Mouse (Mus musculus) induced T-regulatory cell, adult 2 months (primary cell): ENCODE data around the gene Rtn4rl1.

Experiments
- DNase-seq: peaks from one replicate; pipeline ENCODE4 v3.0.0-alpha.2; 2012; ENCODE audit warnings: low read depth

Rtn4rl1 gene

DNA sequence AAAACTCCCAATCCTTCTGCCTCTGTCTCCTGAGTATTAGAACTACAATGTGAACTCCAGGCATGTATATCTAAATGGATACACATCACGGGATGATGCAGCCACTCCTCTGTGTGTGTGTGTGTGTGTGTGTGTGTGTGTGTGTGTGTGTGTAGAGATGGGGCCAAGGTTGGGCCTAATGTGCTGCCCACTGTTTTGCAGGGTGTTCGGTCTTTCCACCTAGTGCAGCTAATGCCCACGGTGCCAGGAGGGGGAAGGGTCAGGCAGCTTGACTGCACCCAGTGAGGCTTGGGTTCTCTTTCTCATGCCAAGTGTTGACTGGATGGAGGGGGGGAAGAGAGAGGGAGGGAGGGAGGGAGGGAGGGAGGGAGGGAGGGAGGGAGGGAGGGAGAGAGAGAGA, 19.3 kb downstream of the Rtn4rl1 start:
- no peak for DNase-seq

GRCm38 (mm10) chr11:75213372-75214080, 19.9 kb downstream of the Rtn4rl1 start:
- no peak for DNase-seq

GRCm38 (mm10) chr11:75214081-75214950, 20.7 kb downstream of the Rtn4rl1 start:
- DNase-seq: no peak

- no peak for DNase-seq
Observed at GRCm38 (mm10) chr11:75220115-75220514, 26.5 kb downstream of the Rtn4rl1 start.

DNA sequence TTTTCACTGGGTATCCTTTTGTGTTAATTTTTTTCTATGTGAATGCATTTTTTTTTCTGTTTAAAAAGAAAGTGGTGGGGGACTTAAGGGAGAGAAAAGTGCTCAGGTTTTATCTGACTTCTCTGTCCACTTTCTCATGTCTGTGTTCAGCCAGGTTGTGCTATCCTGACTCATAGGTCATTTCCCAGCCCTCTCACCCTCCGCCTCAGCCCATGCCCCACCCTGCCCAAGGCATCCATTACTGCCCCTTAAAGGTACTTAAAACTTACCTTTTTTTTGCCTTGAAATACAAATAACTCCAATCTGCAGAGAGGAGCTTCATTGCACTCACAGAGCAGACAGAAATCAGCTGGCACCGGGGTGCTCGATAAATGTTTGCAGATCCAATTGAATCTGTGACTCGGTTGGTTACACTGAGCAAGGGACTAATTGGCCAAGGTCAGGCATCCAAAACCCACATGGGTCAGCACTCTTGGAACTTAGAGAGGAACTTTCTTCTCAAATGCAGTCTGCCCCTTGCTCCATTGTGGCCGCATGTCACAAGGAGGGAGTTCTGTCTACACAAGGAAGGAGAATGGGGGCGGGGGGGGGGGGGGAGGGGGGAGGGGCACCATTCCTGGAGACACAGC, 27.0 kb downstream of the Rtn4rl1 start:
- DNase-seq: no peak

DNA sequence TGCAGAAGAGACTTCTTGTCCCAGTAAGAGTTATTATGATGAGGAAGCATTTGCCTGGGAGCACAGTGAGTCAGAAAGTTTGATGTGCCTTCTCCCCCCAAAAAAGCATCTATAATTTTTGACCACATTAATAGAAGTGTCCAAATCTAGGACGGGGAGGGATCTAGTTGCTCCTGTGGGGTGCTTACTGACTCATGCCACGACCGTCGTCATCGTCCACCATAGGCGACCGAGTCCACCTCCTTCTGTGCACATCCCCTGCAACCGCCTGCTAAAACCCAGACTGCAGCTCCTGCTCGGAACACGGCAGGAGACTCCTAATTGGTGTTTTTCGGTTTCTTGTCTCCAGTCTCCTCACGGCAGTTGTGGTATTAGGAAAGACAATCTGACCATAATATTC, 30.5 kb downstream of the Rtn4rl1 start:
- DNase-seq: no peak

GRCm38 (mm10) chr11:75224835-75225234, 31.3 kb downstream of the Rtn4rl1 start:
- DNase-seq: no peak

- DNase-seq: no peak
Observed at GRCm38 (mm10) chr11:75227632-75228031, 34.0 kb downstream of the Rtn4rl1 start.

DNA sequence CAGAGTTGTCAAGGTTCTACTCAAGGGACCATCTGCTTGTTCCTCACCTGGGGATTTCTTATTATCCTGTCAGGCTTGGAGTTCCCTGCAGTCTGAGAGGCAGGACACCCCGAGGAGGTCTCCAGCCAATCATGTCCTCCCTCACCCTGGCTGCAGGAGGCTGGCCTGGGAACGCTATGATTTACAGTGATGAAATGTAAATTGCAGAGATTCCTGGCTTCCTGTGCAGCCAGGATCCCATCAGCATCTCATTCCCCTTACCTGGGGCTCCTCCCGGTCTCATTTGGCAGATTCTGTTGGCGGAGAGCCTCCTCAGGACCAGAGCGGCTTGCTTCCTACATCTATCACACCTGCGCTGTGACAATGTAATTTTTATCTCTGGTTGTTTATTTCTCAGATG, 35.7 kb downstream of the Rtn4rl1 start:
- no peak for DNase-seq

- no peak for DNase-seq
Observed at GRCm38 (mm10) chr11:75230272-75230760, 36.7 kb downstream of the Rtn4rl1 start.

- DNase-seq: peak; percentile 79
Observed at GRCm38 (mm10) chr11:75231756-75232155, 38.2 kb downstream of the Rtn4rl1 start.

- no peak for DNase-seq
Observed at GRCm38 (mm10) chr11:75232434-75232833, 38.9 kb downstream of the Rtn4rl1 start.

GRCm38 (mm10) chr11:75234745-75235144, 41.2 kb downstream of the Rtn4rl1 start:
- DNase-seq: no peak

GRCm38 (mm10) chr11:75240158-75240934, 46.8 kb downstream of the Rtn4rl1 start:
- no peak for DNase-seq

DNA sequence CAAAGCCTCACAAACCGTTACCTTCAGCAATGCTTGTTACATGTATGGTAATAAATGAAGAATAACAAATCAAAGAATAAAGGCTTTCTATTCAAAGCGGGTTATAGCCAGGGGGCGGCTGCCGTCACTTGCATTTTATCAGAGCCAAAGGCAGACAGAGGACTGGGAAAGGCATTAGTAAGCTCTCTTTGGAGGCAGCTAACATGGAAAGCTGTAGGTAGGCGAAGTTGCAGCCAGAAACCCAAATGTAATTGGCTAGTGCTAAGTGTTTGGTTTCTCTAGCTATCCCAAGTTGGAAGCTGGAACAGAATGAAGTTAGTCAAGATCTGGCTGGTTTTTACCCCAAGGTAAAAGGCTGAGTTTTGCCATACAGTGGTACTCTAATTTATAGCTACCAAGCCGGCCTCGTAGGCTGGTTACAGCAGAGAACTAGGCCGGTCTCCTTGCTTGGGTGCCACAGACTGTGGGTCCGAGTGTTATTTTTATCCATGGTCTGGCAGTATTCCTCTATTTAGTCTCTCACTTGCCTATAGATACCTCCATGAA, 49.2 kb downstream of the Rtn4rl1 start:
- no peak for DNase-seq

GRCm38 (mm10) chr11:75244368-75245275, 51.0 kb downstream of the Rtn4rl1 start:
- DNase-seq: no peak

- peak; percentile 68 for DNase-seq
Observed at GRCm38 (mm10) chr11:75245372-75246330, 52.1 kb downstream of the Rtn4rl1 start.

GRCm38 (mm10) chr11:75246589-75246988, 53.0 kb downstream of the Rtn4rl1 start:
- no peak for DNase-seq

DNA sequence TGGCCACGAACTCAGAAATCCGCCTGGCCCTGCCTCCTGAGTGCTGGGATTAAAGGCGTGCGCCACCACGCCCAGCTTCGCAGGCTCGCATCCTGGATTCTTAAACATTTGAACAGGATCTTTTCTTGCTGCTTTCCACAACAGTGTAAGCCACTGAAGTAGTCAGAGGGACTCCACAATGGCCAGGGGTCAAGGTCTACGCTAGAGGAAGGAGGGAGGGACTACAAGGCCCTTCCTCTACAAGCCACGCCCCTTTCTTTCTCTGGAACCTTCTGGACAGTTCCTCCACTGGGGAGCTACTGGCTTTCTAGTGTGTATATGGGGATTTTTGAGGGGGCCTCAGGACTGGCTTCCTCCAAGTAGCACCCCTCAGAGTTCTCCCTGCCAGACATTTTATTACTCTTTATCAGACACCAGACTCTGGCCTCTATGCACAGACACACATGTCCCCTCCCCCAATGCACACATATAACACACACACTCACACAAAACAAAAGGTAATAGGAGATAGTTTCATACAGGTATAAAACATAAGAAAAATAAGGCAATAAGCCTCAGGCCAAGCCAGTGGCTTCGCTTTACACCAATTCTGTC, 53.7 kb downstream of the Rtn4rl1 start:
- no peak for DNase-seq
